Mouse (Mus musculus): Measurements from ENCODE around the gene Tacc3. TPM values are rescaled to one million over a fixed set of nuclear protein-coding genes. Genes with fewer than 3 reads are reported as not detected.

Gene Tacc3
- total RNA-seq, 4 experiments from 2014 or later: 4.1 to 7.2 (median 4.4) TPM

- DNase-seq (ENCODE audit: low spot score in 2 of 2): no peak
Measured at GRCm38 (mm10) chr5:33655251-33655840, 2.6 kb upstream of the Tacc3 start.

GRCm38 (mm10) chr5:33656739-33657138 is 1.2 kb upstream of the Tacc3 start:
- no peak for DNase-seq (ENCODE audit: low spot score in 2 of 2)

GRCm38 (mm10) chr5:33657251-33657786 is 609 bp upstream of the Tacc3 start:
- no peak for DNase-seq (ENCODE audit: low spot score in 2 of 2)

- no peak for DNase-seq (ENCODE audit: low spot score in 2 of 2)
Measured at GRCm38 (mm10) chr5:33658664-33659050, 729 bp downstream of the Tacc3 start.

- DNase-seq (ENCODE audit: low spot score in 2 of 2): no peak
Measured at GRCm38 (mm10) chr5:33668223-33668622, 10.3 kb downstream of the Tacc3 start.

- DNase-seq (ENCODE audit: low spot score in 2 of 2): no peak
Measured at GRCm38 (mm10) chr5:33671659-33672058, 13.7 kb downstream of the Tacc3 start.

DNA sequence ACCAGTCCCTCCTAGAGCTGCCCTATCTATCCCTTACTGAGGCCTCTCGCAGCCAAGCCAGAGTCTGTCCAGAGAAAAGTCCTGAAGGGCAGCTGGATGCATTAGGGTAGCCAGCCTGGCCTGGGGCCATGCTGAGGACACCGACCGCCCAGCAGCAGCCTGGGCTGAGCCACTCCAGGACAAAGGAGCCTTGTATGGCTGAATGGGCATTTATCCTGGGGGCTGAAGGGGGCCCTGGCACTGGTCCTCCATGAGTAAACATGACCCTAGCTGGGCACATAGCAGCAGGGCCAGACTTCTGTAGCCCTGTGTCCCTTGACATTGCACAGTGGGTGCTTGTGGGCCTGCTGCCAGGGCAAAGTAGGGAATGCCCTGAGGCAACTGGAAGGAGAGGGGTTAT is 16.5 kb downstream of the Tacc3 start:
- peak; percentile 68 to 81 for DNase-seq (ENCODE audit: low spot score in 2 of 2)

DNA sequence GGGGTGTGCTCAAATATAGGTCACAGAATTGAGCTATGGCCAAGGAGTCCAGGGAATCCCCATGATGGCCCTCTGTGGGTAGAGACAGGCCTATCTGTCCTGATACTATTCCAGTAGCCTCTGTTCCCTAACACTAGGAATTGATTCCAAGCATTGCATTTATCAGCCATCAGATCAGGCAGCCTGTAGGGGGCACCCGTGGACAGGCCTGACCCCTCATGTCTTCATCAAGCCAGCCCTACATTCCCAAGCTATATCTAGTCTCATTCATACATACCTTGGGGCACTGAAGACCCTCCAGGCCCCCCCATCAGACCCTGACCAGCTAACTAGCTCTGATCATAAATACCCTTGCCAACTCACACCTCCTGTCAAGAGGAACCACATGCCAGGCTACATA is 18.0 kb downstream of the Tacc3 start:
- peak in 1 of 2 experiments; percentile 77 for DNase-seq (ENCODE audit: low spot score in 2 of 2)

- no peak for DNase-seq (ENCODE audit: low spot score in 2 of 2)
Measured at GRCm38 (mm10) chr5:33678244-33678643, 20.3 kb downstream of the Tacc3 start.

DNA sequence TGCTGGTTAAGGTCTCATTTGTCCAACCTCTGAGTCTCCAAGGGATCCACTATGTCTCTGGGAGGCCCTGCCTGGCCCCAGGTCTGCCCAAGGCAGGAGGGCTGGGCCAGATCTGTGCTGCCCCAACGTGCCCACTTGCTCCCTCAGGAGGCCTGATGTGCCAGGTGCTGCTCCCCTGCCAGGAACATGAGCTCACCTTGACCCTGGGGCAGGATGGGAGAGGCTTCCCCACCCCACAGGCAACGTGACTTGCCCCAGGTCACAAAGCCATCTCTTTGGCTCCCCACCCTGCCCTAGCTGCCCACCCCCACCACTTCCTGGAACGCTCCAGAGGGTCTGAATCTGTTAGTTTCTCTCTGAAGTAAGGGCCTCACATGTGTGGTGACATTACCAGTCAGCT is 23.1 kb downstream of the Tacc3 start:
- no peak for DNase-seq (ENCODE audit: low spot score in 2 of 2)

GRCm38 (mm10) chr5:33681611-33682388 is 23.9 kb downstream of the Tacc3 start:
- DNase-seq (ENCODE audit: low spot score in 2 of 2): no peak

DNA sequence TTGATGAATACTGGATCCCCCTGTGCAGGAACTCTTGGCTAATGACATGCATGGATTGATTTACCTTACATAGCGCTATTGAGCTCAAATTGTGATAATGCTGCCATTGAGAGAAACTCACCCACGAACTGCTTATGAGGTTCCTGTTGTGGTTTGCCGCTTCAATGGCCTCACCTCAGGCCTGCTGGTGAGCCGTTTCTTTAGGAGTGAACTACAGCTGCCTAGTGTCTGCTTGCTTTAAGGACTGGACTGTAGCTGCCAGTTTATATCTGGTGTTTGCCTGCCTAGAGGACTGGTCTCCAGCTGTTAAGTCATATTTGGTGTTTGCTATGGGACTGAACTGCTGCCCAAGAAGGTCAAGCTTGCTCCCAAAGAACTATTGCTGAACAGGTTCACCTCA is 25.0 kb downstream of the Tacc3 start:
- no peak for DNase-seq (ENCODE audit: low spot score in 2 of 2)

GRCm38 (mm10) chr5:33683897-33684652 is 26.1 kb downstream of the Tacc3 start:
- peak; percentile 38 to 49 for DNase-seq (ENCODE audit: low spot score in 2 of 2)

DNA sequence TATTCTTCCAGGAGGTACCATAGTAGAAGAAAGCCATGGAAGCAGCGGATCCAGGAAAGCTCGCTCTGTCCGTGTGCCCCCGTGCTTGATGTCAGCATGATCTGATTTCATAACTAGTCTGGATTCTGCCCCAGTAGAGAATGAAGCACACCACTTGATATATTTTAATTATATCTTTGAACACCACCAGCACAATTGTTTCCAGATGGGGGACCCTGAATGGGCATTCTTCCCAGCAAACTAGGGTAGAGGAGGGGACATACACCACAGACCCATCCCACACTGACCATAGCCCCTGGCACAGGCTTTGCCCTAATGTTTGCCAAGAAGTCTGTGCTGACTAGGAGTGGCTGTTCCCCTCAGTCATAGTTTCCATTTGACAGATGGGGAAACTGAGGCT is 27.0 kb downstream of the Tacc3 start:
- DNase-seq (ENCODE audit: low spot score in 2 of 2): no peak

DNA sequence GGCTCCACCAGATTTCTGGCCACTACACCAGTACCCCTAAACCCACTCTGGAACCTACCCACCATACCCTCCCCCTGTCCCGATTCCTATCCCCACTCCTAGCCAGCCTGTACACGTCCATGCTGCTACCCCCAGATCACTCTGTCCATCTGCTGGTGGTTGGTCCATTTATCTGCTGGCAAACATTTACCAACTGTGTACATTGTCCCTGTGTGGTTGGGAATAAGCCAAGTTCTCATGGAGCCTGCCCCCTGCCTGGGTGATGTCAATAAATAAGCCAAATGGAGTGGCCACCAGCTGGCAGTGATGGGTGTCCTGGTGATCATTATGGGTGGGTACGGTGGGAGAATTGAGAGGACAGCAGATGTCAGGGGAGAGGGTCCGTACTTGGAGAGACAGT is 29.2 kb downstream of the Tacc3 start:
- DNase-seq (ENCODE audit: low spot score in 2 of 2): no peak

GRCm38 (mm10) chr5:33688278-33689220 is 30.6 kb downstream of the Tacc3 start:
- DNase-seq (ENCODE audit: low spot score in 2 of 2): no peak

- DNase-seq (ENCODE audit: low spot score in 2 of 2): no peak
Measured at GRCm38 (mm10) chr5:33689221-33689844, 31.4 kb downstream of the Tacc3 start.

DNA sequence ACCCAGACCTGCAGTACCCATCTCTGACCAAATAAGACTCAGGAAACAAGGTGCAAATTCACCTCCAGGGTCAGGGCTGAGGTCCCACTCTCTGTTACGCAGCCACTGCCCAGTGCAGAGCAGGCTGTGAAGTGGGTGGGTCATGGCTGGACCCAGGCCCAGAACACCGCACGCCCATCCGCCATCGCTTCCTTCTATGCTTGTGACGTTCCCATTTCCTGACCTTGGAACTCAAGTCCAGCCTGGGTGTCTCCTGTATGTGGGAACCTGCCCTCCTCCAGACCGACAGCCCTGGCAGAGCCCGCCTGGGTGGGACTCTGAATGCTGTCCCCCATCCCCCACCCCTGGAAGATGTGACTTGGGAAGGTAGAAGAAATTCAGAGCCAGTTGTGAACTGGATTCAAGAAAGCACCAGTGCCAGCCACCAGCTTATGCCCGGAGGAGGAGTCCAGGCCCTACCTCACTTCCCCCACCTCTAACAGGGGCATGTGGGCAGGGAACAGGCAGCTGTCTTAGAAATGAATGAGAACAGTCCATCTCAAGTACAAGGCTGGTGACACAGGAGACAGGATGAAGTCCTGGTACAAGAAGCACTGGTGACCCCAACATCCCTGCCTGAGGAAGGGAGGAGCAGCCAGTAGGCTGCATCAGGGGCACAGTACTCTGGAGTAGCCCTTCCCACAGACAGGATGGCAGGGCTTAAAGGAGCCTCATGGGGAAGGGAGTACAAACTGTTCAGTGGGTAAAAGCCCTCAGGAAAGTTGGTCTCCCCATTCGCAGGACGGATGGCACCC is 32.1 kb downstream of the Tacc3 start:
- no peak for DNase-seq (ENCODE audit: low spot score in 2 of 2)

GRCm38 (mm10) chr5:33692393-33692792 is 34.5 kb downstream of the Tacc3 start:
- no peak for DNase-seq (ENCODE audit: low spot score in 2 of 2)

GRCm38 (mm10) chr5:33694461-33694847 is 36.5 kb downstream of the Tacc3 start:
- DNase-seq (ENCODE audit: low spot score in 2 of 2): no peak

Data from layer of hippocampus, adult 8-10 months (tissue).